Mouse (Mus musculus) stomach, embryonic 14.5 days (tissue): ENCODE measurements around the gene Rps2. TPM values are rescaled to one million over a fixed set of nuclear protein-coding genes. Genes with fewer than 3 reads are reported as not detected.
"Not testable (repeated sequence)": the region's sequence is repeated elsewhere in the genome, so short reads cannot be mapped to it uniquely, and the experiment has no call there.

Experiments used
- ATAC-seq: fragments of 200-750 bp; cut with Nextera tagmentation; 2 replicates; pipeline ENCODE4 v1.8.0; 2017; ENCODE audit warnings: low read depth, moderate TSS enrichment; ENCODE audit not compliant: insufficient number of reproducible peaks, insufficient read depth, low FRiP score
- H3K27ac ChIP-seq: fragments of 300-500 bp; sonication (generic); 2 replicates; pipeline ENCODE4 v1.5.1; 2014; ENCODE audit warnings: mild to moderate bottlenecking, low read length, moderate library complexity, mixed read lengths
- H3K27me3 ChIP-seq: fragments of 300-500 bp; sonication (generic); 2 replicates; pipeline ENCODE4 v1.6.1; 2014; ENCODE audit warnings: low read length, control low read depth, mixed read lengths; ENCODE audit not compliant: control insufficient read depth, insufficient read depth
- H3K36me3 ChIP-seq: fragments of 300-500 bp; sonication (generic); 2 replicates; pipeline ENCODE4 v1.6.1; 2014; ENCODE audit warnings: mild to moderate bottlenecking, control low read depth, low read length, moderate library complexity, mixed read lengths; ENCODE audit not compliant: control insufficient read depth, insufficient read depth
- H3K4me1 ChIP-seq: fragments of 300-500 bp; sonication (generic); 2 replicates; pipeline ENCODE4 v1.6.1; 2014; ENCODE audit warnings: low read length, control low read depth, mixed read lengths; ENCODE audit not compliant: control insufficient read depth, insufficient read depth
- H3K4me2 ChIP-seq: fragments of 300-500 bp; sonication (generic); replicated peaks from 2 replicates; pipeline ENCODE4 v1.6.1; 2014; ENCODE audit warnings: low read depth, low read length, control low read depth
- H3K4me3 ChIP-seq: fragments of 300-500 bp; sonication (generic); 2 replicates; pipeline ENCODE4 v1.5.1; 2014; ENCODE audit warnings: low read depth, low read length, control low read depth
- H3K9ac ChIP-seq: fragments of 300-500 bp; sonication (generic); replicated peaks from 2 replicates; pipeline ENCODE4 v1.6.1; 2014; ENCODE audit warnings: low read depth, mild to moderate bottlenecking, control low read depth, low read length, moderate library complexity, mixed read lengths
- H3K9me3 ChIP-seq: fragments of 300-500 bp; sonication (generic); 2 replicates; pipeline ENCODE4 v1.6.1; 2016; ENCODE audit warnings: low read depth, low read length, control low read depth; ENCODE audit not compliant: control insufficient read depth
- WGBS: fragments of 180-500 bp; shearing (Covaris S2); extraction: QIAGEN DNeasy Blood & Tissue Kit; methylation state at CpG from one replicate; pipeline ENCODE4 v1.1.7; 2014; 5-methylcytosine and 5-hydroxymethylcytosine counted together
- polyA plus RNA-seq: library from polyadenylated mRNA; unstranded; fragments of >200 nt; fragmentation: Nextera tagmentation; extraction: Ambion mirVana; gene quantifications from 2 replicates; pipeline ENCODE4 v1.2.1, GENCODE M21; 2014

The Rps2 gene
- 1,483 and 1,587 TPM in 2 replicates for polyA plus RNA-seq

DNA sequence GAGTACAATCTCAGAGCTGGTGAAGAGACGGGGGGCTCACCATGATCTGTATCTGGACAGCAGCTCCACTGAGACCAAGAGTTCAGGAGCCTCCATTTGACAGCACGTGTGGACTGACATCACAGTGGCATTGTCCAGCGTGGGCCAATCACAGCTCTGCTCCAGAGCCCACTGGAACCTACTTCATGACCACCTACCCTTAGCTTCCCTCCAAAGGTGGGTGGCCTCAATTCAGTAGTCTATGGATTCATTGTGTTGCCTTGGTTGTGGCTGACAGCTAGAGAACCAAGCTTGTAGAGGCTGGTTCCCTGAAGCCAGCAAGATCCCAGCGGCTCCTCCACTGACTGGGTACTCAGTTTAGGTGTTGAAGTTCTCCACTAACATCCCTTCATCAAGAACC is at the start of gene Rps2, which contains the start of gene Rnf151:
Gene Rps2, plus strand, starts transcription at position 174 of the 400 bp plus-strand sequence.
Gene Rnf151, minus strand, starts transcription at position 121 of the 400 bp plus-strand sequence.
- peak within 1 kb of the TSS; percentile 44 for H3K4me2 ChIP-seq
- no peaks in the 10 kb centered on the region for H3K27me3 ChIP-seq
- no peaks in the 10 kb centered on the region for H3K9me3 ChIP-seq
- H3K36me3 ChIP-seq = peaks cover 13% of the 10 kb centered on the region
- H3K4me1 ChIP-seq = peaks cover 12% of the 10 kb centered on the region; the same call in 1 of the 2 replicates
- ATAC-seq = no peak
- H3K27ac ChIP-seq = no peak within 1 kb of the TSS
- no peak within 1 kb of the TSS for H3K9ac ChIP-seq
- WGBS = 83% methylated on average over 4 of the region's 4 CpGs
- peak within 1 kb of the TSS; percentile 78 for H3K4me3 ChIP-seq

GRCm38 (mm10) chr17:24669214-24669544 is 48.7 kb upstream of the Rps2 start:
- ATAC-seq = not testable (repeated sequence)
- peak overlapping the region; percentile 69 for H3K4me2 ChIP-seq
- WGBS = 7% methylated on average over 15 of the region's 15 CpGs

GRCm38 (mm10) chr17:24669545-24670245 is 48.2 kb upstream of the Rps2 start, which contains the start of gene Zfp598:
Gene Zfp598, plus strand, starts transcription at chr17:24669687.
- under 1% methylated on average over 73 of the region's 80 CpGs for WGBS
- peaks cover 29% of the 10 kb centered on the region for H3K4me1 ChIP-seq
- H3K27me3 ChIP-seq = no peaks in the 10 kb centered on the region
- H3K36me3 ChIP-seq = no peaks in the 10 kb centered on the region
- peak within 1 kb of the TSS; percentile 95 for H3K9ac ChIP-seq
- H3K4me2 ChIP-seq = peak within 1 kb of the TSS; percentile 69
- ATAC-seq = peak; percentile 98
- no peaks in the 10 kb centered on the region for H3K9me3 ChIP-seq
- peak within 1 kb of the TSS; percentile 74 for H3K27ac ChIP-seq
- H3K4me3 ChIP-seq = peak within 1 kb of the TSS; percentile 91

More at GRCm38 (mm10) chr17:24669214-24669544, 48.7 kb upstream of the Rps2 start:
- peaks cover 29% of the 10 kb centered on the region for H3K4me1 ChIP-seq
- peak overlapping the region; percentile 91 for H3K4me3 ChIP-seq
- H3K9ac ChIP-seq = 0 out of 2 replicates have a peak overlapping the region, but pooled peaks have one; percentile 95
- H3K27ac ChIP-seq = peak overlapping the region; percentile 74; the same call in 1 of the 2 replicates
- not testable (repeated sequence) for H3K36me3 ChIP-seq, H3K27me3 ChIP-seq, H3K9me3 ChIP-seq

- 9% methylated on average over 8 of the region's 8 CpGs for WGBS
- Histone ChIP-seq H3K4me2 (peak overlapping the region; percentile 69), H3K36me3 (no peaks in the 10 kb centered on the region), H3K4me1 (peaks cover 29% of the 10 kb centered on the region), H3K27ac (peak overlapping the region; percentile 74; the same call in 1 of the 2 replicates), H3K9me3 (no peaks in the 10 kb centered on the region), H3K4me3 (peak overlapping the region; percentile 91), H3K9ac (peak overlapping the region; percentile 95), H3K27me3 (no peaks in the 10 kb centered on the region)
- ATAC-seq = no peak
Observed at GRCm38 (mm10) chr17:24670246-24670844, 47.6 kb upstream of the Rps2 start.

DNA sequence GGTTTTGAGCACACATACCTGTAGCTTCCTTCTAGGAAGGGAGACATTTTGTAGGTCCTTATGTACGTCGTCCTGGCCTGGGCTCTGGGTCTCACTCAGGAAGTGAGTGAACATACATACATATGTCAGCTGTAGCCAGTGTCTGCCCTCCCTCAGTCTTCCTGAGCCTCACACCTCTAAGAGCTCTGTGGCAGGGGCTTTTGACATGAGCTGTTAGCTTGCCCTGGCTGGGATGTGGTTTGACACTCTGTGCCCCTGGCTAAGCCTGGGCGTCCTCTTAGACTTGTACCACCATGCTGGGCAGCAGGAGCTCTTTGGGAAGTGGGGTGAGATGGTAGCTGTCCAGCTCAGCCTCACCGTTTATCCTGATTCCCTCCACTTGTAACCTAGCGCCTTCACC is 46.6 kb upstream of the Rps2 start:
- ATAC-seq = no peak
- Histone ChIP-seq H3K4me1 (peaks cover 29% of the 10 kb centered on the region), H3K36me3 (no peaks in the 10 kb centered on the region), H3K9ac (no peak overlapping the region), H3K4me3 (peak overlapping the region; percentile 91; the same call in 1 of the 2 replicates), H3K27me3 (no peaks in the 10 kb centered on the region), H3K4me2 (peak overlapping the region; percentile 69; the same call in 1 of the 2 replicates), H3K9me3 (no peaks in the 10 kb centered on the region), H3K27ac (no peak overlapping the region)
- WGBS = 61% methylated on average over 5 of the region's 5 CpGs

- H3K4me3 ChIP-seq = no peak overlapping the region
- no peak overlapping the region for H3K9ac ChIP-seq
- H3K9me3 ChIP-seq = no peaks in the 10 kb centered on the region
- H3K36me3 ChIP-seq = peaks cover 3% of the 10 kb centered on the region
- ATAC-seq = no peak
- WGBS = 21% methylated on average over 5 of the region's 5 CpGs
- no peak overlapping the region for H3K27ac ChIP-seq
- no peaks in the 10 kb centered on the region for H3K27me3 ChIP-seq
- H3K4me1 ChIP-seq = peaks cover 29% of the 10 kb centered on the region
- H3K4me2 ChIP-seq = peak overlapping the region; percentile 17; the same call in 1 of the 2 replicates
Observed at GRCm38 (mm10) chr17:24672141-24672540, 45.8 kb upstream of the Rps2 start.

GRCm38 (mm10) chr17:24674277-24674676 is 43.6 kb upstream of the Rps2 start:
- WGBS = 80% methylated on average over 7 of the region's 7 CpGs
- no peak overlapping the region for H3K9ac ChIP-seq

GRCm38 (mm10) chr17:24676187-24676586 is 41.7 kb upstream of the Rps2 start:
- WGBS = 65% methylated on average over 2 of the region's 2 CpGs
- Histone ChIP-seq H3K27me3 (no peaks in the 10 kb centered on the region), H3K4me1 (peaks cover 14% of the 10 kb centered on the region), H3K9ac (no peak overlapping the region), H3K4me2 (no peak overlapping the region), H3K4me3 (no peak overlapping the region), H3K27ac (no peak overlapping the region), H3K9me3 (no peaks in the 10 kb centered on the region), H3K36me3 (peaks cover 38% of the 10 kb centered on the region)
- no peak for ATAC-seq

More at GRCm38 (mm10) chr17:24674277-24674676, 43.6 kb upstream of the Rps2 start:
- H3K27ac ChIP-seq = no peak overlapping the region
- peaks cover 23% of the 10 kb centered on the region for H3K4me1 ChIP-seq
- no peak for ATAC-seq
- H3K36me3 ChIP-seq = peaks cover 20% of the 10 kb centered on the region
- no peaks in the 10 kb centered on the region for H3K9me3 ChIP-seq
- no peak overlapping the region for H3K4me2 ChIP-seq
- no peaks in the 10 kb centered on the region for H3K27me3 ChIP-seq
- H3K4me3 ChIP-seq = no peak overlapping the region
